Mouse (Mus musculus) left cerebral cortex, adult 18-20 months (tissue): Measurements from ENCODE around the gene Pdzrn3. TPM values are rescaled to one million over a fixed set of nuclear protein-coding genes. Genes with fewer than 3 reads are reported as not detected.

Experiments
- DNase-seq, 2 experiments: peaks; one replicate each; pipeline ENCODE4 v3.0.0; 2021 to 2022; ENCODE audit warnings: low spot score in 2 of 2, mixed read lengths in 1 of 2
- total RNA-seq, 2 experiments: library from RNA; stranded (reverse); gene quantifications; 2 replicates each; pipeline ENCODE4 v1.2.3; 2021

Pdzrn3 gene
- total RNA-seq, 2 experiments from 2014 or later = 38.6 to 48.1 TPM

DNA sequence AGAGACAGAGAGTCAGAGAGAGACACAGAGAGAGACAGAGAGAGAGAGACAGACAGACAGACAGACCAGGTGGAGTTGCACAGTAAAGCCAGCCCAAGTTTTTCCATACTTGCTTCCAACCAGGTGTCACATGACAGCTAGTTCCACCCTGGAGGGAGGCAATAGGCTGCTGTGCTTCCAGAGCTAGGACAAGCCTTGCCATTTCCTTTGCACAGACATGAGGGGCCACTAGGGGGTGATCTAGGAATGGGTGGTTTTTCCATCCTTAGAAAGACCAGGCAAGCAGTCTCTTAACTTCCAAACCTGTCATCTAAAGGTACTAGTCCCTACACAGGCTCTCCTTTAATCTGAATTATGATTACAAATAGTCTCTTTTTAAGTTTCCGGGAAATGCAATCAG lies 110.9 kb downstream of the Pdzrn3 start:
- peak; percentile 80 to 81 for DNase-seq

- no peak for DNase-seq
These were observed 114.2 kb downstream of the Pdzrn3 start for GRCm38 (mm10) chr6:101263544-101263943.

- DNase-seq = peak; percentile 51 to 66
These were observed 116.2 kb downstream of the Pdzrn3 start for GRCm38 (mm10) chr6:101261513-101261912.

GRCm38 (mm10) chr6:101259411-101259810 lies 118.3 kb downstream of the Pdzrn3 start:
- no peak for DNase-seq

DNA sequence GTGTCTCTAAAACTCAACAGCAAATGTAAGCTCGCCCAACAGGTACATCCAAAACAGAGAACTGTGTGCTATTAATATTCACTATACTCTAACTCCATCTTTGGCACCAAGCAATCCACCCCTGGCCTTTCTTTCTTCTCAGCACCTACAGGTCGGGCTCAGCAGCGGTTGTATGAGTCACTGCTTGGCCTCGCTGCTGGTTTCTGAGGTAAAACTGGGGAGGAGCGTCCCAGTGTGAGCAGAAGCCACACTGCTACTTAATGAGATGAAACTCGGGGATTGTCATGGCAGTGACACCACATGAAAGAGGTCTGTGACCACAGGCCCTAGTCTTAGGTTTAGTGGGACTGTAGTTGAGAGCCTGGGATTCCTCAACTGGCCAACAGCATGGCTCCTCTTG lies 120.3 kb downstream of the Pdzrn3 start:
- no peak for DNase-seq

- no peak for DNase-seq
These were observed 123.0 kb downstream of the Pdzrn3 start for GRCm38 (mm10) chr6:101254652-101255051.

DNA sequence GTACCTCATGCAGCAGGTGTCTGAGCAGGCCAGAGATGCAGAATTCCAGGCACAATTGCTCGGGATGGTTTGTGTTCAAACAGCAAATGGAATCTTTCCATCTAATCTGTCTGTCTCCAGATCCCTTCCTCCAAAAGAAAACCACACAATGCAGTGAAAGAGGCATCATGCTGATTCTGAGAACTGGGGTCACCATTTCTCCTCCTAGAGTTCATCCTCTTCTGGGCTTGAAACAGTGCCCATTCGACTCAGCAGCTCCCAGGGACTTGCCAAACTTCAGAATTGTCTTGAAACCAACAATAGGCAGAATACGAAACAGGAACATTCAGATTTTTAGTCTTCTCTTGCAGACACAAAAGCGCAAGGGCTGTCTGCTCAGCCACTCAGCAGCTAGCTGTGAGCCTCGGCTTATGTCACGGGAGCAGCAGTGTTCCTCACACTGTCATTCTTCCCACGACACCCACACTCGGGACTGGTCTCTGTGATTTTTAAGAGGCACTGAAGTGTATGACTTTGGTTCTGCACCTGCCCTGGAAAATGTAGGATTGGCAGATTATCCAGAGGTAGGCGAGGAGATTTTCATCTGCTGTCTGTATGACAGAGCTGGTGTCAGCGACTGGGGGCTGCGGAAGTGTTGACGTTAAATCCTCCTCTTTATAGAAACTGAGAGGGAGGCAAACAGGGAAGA lies 125.6 kb downstream of the Pdzrn3 start:
- DNase-seq = peak; percentile 52 to 75

DNA sequence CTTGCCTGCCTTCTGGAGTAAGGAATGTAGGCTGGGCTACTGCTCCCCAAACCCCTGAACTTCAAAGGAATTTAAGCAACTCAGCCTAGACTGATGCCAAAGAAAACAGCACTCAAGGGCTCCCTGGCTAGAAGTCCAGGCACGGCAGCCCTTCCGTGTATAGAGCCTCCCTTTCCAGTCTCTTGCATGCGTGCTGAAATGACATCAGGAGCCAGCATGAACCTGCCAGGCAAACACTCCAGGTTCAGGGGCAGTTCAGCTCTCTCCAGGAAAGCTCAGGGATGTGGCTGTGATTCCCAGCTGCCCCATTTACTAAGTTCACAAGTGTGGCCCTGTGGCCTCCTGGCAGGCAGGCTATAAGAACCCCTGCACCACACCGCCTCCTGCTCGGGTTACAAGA lies 126.5 kb downstream of the Pdzrn3 start:
- no peak for DNase-seq

DNA sequence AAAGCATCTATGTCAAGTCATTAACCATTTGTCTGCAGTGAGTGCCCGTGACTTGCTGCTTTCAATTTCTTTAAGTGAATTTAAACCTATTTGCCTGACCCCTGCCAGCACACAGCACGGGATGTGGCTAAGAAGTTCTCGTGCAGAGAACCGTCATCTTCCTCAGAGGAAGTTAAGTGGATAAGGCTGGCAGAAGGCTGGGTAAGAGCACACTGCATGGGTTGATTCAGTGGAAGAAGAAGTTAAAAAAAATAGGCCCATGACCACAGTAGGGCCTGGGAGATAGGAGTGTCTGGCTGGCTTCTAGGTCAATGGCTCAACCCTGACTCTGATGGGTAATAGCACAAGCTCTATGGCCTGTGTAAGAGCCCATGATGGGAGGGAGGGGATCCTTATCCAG lies 131.6 kb downstream of the Pdzrn3 start:
- no peak for DNase-seq

DNA sequence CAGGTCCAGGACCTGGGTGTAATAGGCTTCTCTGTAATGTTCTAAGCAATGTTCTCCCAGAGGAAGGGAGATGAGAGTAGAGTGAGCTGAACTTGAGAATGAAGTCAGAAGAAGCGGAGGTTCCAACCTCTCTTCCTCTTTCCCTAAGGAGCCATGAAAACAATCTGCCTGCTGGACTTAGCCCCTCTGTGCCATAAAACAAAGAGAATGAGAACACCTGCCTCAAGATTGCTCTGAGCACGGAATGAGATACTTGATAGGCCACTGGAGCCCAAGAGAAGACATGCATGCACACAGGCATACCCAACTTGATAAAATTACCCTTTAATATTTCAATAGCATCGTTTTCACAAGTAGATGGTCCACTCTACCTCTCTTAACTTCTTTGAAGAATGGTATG lies 133.3 kb downstream of the Pdzrn3 start:
- no peak for DNase-seq

GRCm38 (mm10) chr6:101243189-101243815 lies 134.4 kb downstream of the Pdzrn3 start:
- DNase-seq = no peak

- no peak for DNase-seq
These were observed 141.0 kb downstream of the Pdzrn3 start for GRCm38 (mm10) chr6:101236641-101237246.

DNA sequence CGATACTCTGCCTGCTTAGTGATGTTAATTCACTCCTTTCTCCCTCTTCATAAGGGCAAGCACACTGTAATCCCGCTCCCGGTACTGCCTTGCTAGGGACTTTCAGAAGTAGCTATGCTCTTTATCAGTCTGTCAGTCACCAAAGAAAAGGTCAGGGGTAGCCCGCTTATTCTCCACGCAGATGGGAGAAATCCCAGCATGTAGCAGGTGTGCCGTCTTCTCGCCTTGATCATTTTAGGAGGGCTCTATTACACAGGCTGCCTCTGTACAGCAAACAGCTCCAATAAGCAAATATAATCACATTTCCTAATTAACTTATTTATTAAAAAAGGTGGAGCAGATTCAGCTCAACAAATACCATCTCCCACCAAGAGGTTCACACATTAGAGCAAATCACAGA lies 141.5 kb downstream of the Pdzrn3 start:
- no peak for DNase-seq

GRCm38 (mm10) chr6:101234349-101234748 lies 143.3 kb downstream of the Pdzrn3 start:
- DNase-seq = no peak

GRCm38 (mm10) chr6:101233680-101234079 lies 144.0 kb downstream of the Pdzrn3 start:
- no peak for DNase-seq

- DNase-seq = no peak
These were observed 150.3 kb downstream of the Pdzrn3 start for GRCm38 (mm10) chr6:101227294-101227855.

DNA sequence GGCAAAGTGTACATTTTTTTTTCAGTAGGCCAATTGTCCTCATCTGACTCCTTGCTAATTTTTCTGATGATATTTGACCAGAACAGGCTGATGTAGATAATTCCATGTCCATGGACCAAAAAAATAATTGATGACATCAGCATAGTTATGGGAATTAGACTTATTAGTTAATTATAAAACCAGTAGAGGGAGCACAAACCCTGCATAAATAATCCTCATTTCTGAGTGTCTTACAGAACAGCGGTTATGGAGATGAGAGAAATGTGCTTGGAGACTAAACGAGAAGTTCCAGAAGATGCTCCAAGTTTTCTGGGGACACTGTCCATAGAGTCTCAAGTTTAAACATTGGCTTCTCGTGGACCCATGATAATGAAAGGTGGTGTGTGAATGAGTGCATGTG lies 157.4 kb downstream of the Pdzrn3 start:
- DNase-seq = no peak

- DNase-seq = no peak
These were observed 158.7 kb downstream of the Pdzrn3 start for GRCm38 (mm10) chr6:101219004-101219403.

- DNase-seq = no peak
These were observed 159.5 kb downstream of the Pdzrn3 start for GRCm38 (mm10) chr6:101218197-101218596.

DNA sequence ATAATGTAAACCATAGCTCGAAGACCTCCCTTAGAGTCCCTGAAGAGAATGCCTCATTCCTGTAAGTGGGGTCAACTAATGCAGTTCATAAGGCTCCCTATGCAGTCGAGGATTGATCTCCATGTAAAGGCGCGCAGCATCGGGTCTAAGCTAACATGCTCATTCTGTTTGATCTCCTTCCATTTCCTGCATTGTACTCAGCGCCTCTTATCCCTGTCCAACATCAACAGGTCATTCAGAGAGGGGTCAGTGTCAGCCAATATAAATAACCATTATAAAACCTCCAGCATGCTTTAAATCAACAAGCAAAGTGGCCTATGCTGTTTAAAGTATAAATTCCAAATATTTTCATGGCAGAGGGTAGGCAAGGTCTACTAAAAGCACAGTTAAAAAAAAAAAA lies 159.9 kb downstream of the Pdzrn3 start:
- DNase-seq = no peak

GRCm38 (mm10) chr6:101215436-101215791 lies 162.3 kb downstream of the Pdzrn3 start:
- DNase-seq = peak in 1 of 2 experiments; percentile 11

GRCm38 (mm10) chr6:101214734-101215435 lies 162.8 kb downstream of the Pdzrn3 start:
- DNase-seq = no peak
